22 mouse cellular contexts compared by ENCODE assay signal in genomic region chr5:91797362-91797761, GRCm38 (mm10).
"Had no signal": no experiment of that assay in that cellular context is flagged by ENCODE, and none has a peak within 500 bp of the region (broad histone marks: within the 10 kb centered on the region; RNA-seq: fewer than 3 reads in every experiment).

No protein-coding gene starts in this region.

- H3K9ac ChIP-seq: forebrain, embryonic 15.5 days; forebrain, postnatal 0 days; hindbrain, embryonic 13.5 days; hindbrain, embryonic 15.5 days; intestine, embryonic 15.5 days; limb, embryonic 13.5 days; limb, embryonic 15.5 days; liver, embryonic 12.5 days; liver, embryonic 14.5 days had no signal

- DNase-seq: forebrain, postnatal 0 days; gastrocnemius, adult 2 months; gastrocnemius, postnatal 10 days; gastrocnemius, postnatal 25 days; kidney, adult 18-20 months; kidney, adult 8-10 months; kidney, postnatal 10 days; kidney, postnatal 25 days; kidney, postnatal 4 days; left cerebral cortex, postnatal 4 days had no signal

- H3K4me3 ChIP-seq: forebrain, embryonic 15.5 days; gastrocnemius, adult 2 months; hindbrain, embryonic 13.5 days; hindbrain, embryonic 15.5 days; intestine, embryonic 15.5 days; layer of hippocampus, adult 2 months; left cerebral cortex, adult 2 months; limb, embryonic 13.5 days; limb, embryonic 15.5 days; liver, embryonic 12.5 days had no signal

- H3K9me3 ChIP-seq: forebrain, embryonic 15.5 days; hindbrain, embryonic 13.5 days; hindbrain, embryonic 15.5 days; intestine, embryonic 15.5 days; limb, embryonic 13.5 days; limb, embryonic 15.5 days; liver, embryonic 12.5 days had no signal

- H3K4me2 ChIP-seq: forebrain, embryonic 15.5 days; hindbrain, embryonic 13.5 days; hindbrain, embryonic 15.5 days; intestine, embryonic 15.5 days; limb, embryonic 13.5 days; limb, embryonic 15.5 days; liver, embryonic 12.5 days had no signal

- H3K27ac ChIP-seq: forebrain, embryonic 15.5 days; gastrocnemius, adult 2 months; hindbrain, embryonic 13.5 days; hindbrain, embryonic 15.5 days; intestine, embryonic 15.5 days; layer of hippocampus, adult 2 months; left cerebral cortex, adult 2 months; limb, embryonic 13.5 days; limb, embryonic 15.5 days; liver, embryonic 12.5 days; liver, embryonic 14.5 days had no signal

- H3K27me3 ChIP-seq: forebrain, embryonic 15.5 days; hindbrain, embryonic 13.5 days; hindbrain, embryonic 15.5 days; intestine, embryonic 15.5 days; limb, embryonic 13.5 days; limb, embryonic 15.5 days; liver, embryonic 12.5 days had no signal

- H3K36me3 ChIP-seq: forebrain, embryonic 15.5 days; hindbrain, embryonic 13.5 days; hindbrain, embryonic 15.5 days; intestine, embryonic 15.5 days; limb, embryonic 13.5 days; limb, embryonic 15.5 days; liver, embryonic 12.5 days had no signal

- ATAC-seq: forebrain, embryonic 15.5 days; forebrain, postnatal 0 days; inflammation-experienced regulatory T-cells, adult 6 months; intestine, embryonic 15.5 days; intestine, postnatal 0 days; liver, embryonic 12.5 days had no signal

- H3K4me1 ChIP-seq: forebrain, embryonic 15.5 days; hindbrain, embryonic 13.5 days; hindbrain, embryonic 15.5 days; limb, embryonic 15.5 days; liver, embryonic 12.5 days had no signal
